Mouse (Mus musculus): Measurements from ENCODE around the gene Rin2.

The Rin2 gene

DNA sequence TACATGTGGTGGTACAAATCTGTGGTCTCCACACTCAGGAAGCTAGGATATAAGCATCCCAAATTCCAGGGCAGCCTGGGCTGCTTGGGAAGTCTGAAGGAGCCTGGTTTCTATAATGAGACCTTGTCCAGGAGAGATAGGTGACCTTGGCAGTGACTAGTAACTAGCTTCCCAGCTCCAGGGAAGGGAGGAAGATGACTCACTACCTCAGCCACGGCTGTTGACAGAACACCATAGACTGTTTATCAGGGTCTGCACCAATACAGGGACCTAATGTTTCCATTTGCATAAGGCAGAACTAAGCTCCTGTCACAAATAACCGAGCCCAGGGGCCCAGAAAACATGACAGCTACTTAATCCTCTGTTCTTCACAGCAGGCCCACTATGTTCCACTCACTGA is 132.3 kb downstream of the Rin2 start:
- in situ Hi-C loops (cut with MboI; ENCODE audit: low pct_unique_long_range_greater_than_20kb in 1 of 2, low sequenced_read_pairs in 2 of 2, unreplicated experiment in 1 of 2) = no loop called here

DNA sequence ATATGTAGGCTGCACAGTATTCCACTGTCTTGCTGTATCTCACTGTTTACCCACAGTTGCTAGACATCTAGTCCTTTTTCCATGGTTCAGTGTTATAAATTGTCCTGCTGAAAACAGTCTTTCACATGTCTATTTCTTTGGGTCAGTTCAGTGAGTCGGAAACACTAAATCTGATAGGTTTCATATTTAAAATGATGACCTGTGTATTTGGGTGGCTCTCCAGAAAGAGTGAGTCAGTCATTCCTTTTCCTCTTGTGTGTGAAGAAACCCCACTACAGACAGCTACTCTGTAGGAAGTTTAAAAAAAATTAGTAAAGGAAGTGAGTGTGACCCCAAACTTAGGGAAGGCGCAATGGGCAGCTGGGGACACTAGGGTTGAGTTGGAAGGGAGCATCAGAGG is 133.2 kb downstream of the Rin2 start:
- in situ Hi-C loops (cut with MboI; ENCODE audit: low pct_unique_long_range_greater_than_20kb in 1 of 2, low sequenced_read_pairs in 2 of 2, unreplicated experiment in 1 of 2) = no loop called here

DNA sequence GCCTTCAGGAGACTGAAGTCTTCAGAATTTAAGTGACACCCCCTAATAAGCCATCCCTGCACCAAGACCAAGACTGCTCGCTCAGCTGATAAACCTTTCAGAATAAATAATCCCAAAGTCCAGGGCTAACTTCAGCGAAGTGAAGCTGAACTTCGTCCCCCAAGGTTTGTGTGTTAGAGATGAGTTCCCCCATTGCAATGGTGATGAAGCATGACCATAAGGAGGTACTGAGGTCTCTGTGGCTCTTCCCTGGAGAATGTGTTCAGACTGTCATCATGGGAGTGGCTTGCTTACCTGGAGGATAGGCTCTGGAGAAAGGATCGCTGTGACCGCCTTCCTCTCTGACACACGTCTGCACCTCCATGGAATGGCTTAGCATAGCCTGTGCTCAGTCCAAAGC is 133.7 kb downstream of the Rin2 start:
- in situ Hi-C loops (cut with MboI; ENCODE audit: low pct_unique_long_range_greater_than_20kb in 1 of 2, low sequenced_read_pairs in 2 of 2, unreplicated experiment in 1 of 2) = no loop called here

- in situ Hi-C loops (cut with MboI; ENCODE audit: low pct_unique_long_range_greater_than_20kb in 1 of 2, low sequenced_read_pairs in 2 of 2, unreplicated experiment in 1 of 2) = no loop called here
Observed at GRCm38 (mm10) chr2:145810676-145811075, 135.7 kb downstream of the Rin2 start.

- in situ Hi-C loops (cut with MboI; ENCODE audit: low pct_unique_long_range_greater_than_20kb in 1 of 2, low sequenced_read_pairs in 2 of 2, unreplicated experiment in 1 of 2) = no loop called here
Observed at GRCm38 (mm10) chr2:145812818-145813217, 137.8 kb downstream of the Rin2 start.

GRCm38 (mm10) chr2:145817195-145817594 is 142.2 kb downstream of the Rin2 start:
- in situ Hi-C loops (cut with MboI; ENCODE audit: low pct_unique_long_range_greater_than_20kb in 1 of 2, low sequenced_read_pairs in 2 of 2, unreplicated experiment in 1 of 2) = no loop called here

GRCm38 (mm10) chr2:145822013-145822782 is 147.2 kb downstream of the Rin2 start:
- in situ Hi-C loops (cut with MboI; ENCODE audit: low pct_unique_long_range_greater_than_20kb in 1 of 2, low sequenced_read_pairs in 2 of 2, unreplicated experiment in 1 of 2) = no loop called here

DNA sequence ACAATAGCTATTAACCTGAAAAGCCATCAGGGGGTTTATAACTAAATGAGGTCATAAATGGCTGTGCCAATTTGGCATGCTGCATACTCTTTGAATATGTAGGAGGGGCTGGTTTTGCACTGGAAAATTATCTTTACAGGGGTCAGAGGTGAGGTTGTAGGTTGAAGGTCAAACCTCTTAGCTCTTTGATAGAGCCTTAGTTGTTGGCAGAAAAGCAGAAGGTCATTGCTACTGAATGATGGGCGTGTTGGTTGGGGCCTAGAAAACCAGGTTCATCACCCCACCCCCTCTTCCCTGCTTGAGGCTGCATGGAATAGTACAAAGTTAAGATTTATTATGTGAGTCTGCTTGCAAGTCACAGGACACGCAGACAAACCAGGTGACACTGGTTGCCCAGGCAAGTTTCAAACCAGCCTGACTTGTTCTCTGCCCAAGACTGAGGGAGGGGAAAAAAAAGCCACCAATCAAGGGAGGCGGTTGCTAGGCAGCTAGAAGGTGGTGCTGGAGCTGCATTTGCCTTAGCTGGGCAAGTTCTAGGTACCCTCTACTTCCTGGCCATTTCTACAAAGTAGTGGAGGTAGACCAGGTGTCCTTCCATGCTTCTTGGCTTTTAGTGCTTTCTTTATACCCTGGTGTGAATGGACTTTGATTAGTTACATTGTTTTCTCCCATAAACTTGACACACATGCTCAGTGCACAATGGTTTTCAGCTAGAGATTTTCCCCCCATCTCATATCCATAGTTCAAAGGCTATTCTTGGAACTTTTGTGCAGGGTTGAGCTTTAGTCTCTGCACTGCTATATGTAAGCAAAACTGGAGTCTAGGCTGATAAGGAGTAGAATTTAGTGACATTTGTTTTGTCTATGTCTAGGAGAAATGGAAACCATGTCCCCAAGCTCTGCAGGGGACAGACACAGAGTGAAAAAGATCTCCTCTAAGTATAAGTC is 148.0 kb downstream of the Rin2 start:
- in situ Hi-C loops (cut with MboI; ENCODE audit: low pct_unique_long_range_greater_than_20kb in 1 of 2, low sequenced_read_pairs in 2 of 2, unreplicated experiment in 1 of 2) = no loop called here

- in situ Hi-C loops (cut with MboI; ENCODE audit: low pct_unique_long_range_greater_than_20kb in 1 of 2, low sequenced_read_pairs in 2 of 2, unreplicated experiment in 1 of 2) = no loop called here
Observed at GRCm38 (mm10) chr2:145824749-145825148, 149.7 kb downstream of the Rin2 start.

GRCm38 (mm10) chr2:145825221-145825620 is 150.2 kb downstream of the Rin2 start:
- in situ Hi-C loops (cut with MboI; ENCODE audit: low pct_unique_long_range_greater_than_20kb in 1 of 2, low sequenced_read_pairs in 2 of 2, unreplicated experiment in 1 of 2) = no loop called here

- in situ Hi-C loops (cut with MboI; ENCODE audit: low pct_unique_long_range_greater_than_20kb in 1 of 2, low sequenced_read_pairs in 2 of 2, unreplicated experiment in 1 of 2) = no loop called here
Observed at GRCm38 (mm10) chr2:145827930-145828329, 152.9 kb downstream of the Rin2 start.

DNA sequence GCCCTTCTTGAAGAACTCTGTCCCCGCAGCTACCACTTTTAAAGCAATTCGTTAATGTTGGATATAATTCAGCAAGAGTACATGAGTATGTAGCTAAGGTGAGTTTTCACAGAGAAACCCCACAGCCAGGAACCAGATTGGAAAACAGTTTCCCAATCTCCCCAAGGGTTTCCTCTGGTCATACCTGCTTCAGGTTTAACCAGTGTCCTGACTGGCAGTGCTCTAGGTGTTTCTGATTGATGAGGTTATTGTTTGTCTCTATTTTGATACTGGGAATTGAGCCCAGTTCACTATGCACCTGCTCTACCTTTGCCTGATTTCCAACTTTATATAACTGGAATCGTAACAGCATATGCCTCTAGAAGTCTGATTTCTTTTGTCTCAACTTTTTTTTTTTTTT is 153.6 kb downstream of the Rin2 start:
- in situ Hi-C loops (cut with MboI; ENCODE audit: low pct_unique_long_range_greater_than_20kb in 1 of 2, low sequenced_read_pairs in 2 of 2, unreplicated experiment in 1 of 2) = no loop called here

DNA sequence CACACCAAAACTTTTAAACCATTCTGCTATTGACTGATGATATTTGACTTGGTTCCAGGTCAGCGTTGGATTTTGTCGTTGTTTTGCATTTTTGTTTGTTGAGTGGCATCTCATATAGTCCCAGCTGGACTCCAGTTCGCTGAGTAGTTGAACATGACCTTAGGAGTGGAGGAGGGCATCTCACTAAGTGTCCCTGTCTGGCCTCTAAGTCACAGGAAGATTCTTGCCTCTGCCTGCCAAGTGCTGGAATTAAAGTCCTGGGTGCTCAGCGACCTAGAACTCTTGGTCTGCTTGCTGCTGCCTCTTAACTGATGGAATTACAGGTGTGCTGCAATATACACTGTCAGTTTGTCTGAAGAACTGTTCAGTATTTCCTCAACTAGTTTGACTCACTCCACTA is 154.2 kb downstream of the Rin2 start:
- in situ Hi-C loops (cut with MboI; ENCODE audit: low pct_unique_long_range_greater_than_20kb in 1 of 2, low sequenced_read_pairs in 2 of 2, unreplicated experiment in 1 of 2) = no loop called here

DNA sequence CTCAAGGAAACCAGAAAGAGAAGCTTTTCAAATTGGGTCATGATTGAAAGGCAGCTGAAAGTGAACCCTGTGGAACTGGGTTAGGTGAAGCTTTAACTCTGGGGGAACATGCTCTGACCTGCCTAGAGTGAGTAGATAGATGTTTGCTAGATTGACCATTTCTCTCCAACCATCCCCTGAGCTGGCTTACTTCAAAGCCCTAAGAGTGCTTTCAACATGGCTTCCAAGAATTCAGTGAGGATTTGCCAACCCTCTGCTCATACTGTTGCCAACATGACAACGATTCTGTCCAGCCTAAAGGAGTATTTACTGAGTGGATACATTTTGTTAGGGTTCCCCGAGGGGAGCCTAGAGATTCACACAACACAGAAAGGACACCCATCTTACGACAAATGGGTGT is 155.4 kb downstream of the Rin2 start:
- in situ Hi-C loops (cut with MboI; ENCODE audit: low pct_unique_long_range_greater_than_20kb in 1 of 2, low sequenced_read_pairs in 2 of 2, unreplicated experiment in 1 of 2) = no loop called here

GRCm38 (mm10) chr2:145831949-145832835 is 157.2 kb downstream of the Rin2 start:
- in situ Hi-C loops (cut with MboI; ENCODE audit: low pct_unique_long_range_greater_than_20kb in 1 of 2, low sequenced_read_pairs in 2 of 2, unreplicated experiment in 1 of 2) = no loop called here

- in situ Hi-C loops (cut with MboI; ENCODE audit: low pct_unique_long_range_greater_than_20kb in 1 of 2, low sequenced_read_pairs in 2 of 2, unreplicated experiment in 1 of 2) = no loop called here
Observed at GRCm38 (mm10) chr2:145832836-145833221, 157.8 kb downstream of the Rin2 start.

DNA sequence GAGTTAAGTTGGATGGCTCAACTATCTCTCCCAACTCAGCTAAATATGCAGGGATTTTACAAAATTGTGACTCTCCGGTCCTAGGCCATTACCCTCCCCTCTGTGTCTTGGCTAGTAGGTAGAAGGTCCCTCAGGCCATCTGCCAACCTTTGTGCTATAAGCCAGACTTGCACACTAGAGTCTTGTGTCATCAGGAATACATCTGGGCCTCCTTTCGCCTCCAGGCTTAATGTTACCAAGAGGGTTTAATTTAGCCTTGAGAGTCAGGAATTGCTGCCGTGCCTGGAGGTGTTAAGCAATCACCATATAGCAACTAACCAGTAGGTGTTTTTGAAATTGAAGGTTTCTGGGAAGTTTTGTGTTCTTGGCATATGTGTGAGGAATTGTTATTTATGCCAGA is 158.3 kb downstream of the Rin2 start:
- in situ Hi-C loops (cut with MboI; ENCODE audit: low pct_unique_long_range_greater_than_20kb in 1 of 2, low sequenced_read_pairs in 2 of 2, unreplicated experiment in 1 of 2) = no loop called here

DNA sequence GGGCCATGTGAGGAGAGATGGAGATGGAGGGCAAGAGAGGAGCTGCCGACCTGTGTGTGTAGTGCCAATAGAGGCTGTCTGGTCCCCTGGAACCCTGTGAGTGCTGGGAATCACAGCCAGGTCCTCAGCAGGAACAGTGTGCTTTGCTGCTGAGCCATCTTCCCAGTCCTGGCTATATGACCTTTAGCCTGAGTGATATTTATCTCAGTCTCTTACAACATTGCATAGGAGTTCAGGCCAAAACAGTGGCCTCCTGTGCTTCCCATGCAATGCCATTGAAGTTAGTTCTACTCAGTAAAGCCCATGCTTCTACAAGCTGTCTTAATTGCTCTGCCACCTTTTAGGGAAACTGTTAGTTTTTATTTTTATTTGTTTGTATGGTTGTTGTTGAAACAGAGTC is 160.9 kb downstream of the Rin2 start:
- in situ Hi-C loops (cut with MboI; ENCODE audit: low pct_unique_long_range_greater_than_20kb in 1 of 2, low sequenced_read_pairs in 2 of 2, unreplicated experiment in 1 of 2) = no loop called here

- in situ Hi-C loops (cut with MboI; ENCODE audit: low pct_unique_long_range_greater_than_20kb in 1 of 2, low sequenced_read_pairs in 2 of 2, unreplicated experiment in 1 of 2) = no loop called here
Observed at GRCm38 (mm10) chr2:145838675-145839074, 163.7 kb downstream of the Rin2 start.

Data from mouse embryonic stem cell (cell line).